Mouse (Mus musculus): ENCODE data around the gene Rasgrf2.

DNA sequence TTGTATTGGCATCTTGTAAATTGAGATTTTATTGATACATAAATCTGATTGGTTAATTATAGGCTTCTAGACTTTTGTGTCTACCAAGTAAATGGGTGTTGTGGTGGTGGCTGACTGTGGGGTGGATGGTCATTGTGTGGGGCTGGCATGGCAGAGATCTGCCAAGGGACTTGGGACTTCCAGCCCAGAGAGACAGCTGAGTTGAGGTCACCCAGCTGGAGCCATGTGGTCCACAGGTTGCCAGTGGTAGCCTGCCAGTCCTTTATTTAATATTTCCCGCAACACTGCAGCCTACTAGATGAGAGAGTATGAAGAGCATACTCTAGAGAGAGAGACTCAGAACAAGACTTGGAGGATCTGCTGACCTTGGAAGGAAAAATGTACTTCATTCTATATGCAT lies 150.0 kb downstream of the Rasgrf2 start:
- TF ChIP-seq CTCF (IDR thresholded peaks at IDR 0.05; ENCODE audit: borderline replicate concordance, control insufficient read depth, extremely low read depth, insufficient read depth, low read length, poor library complexity) (no peak), POLR2A (IDR thresholded peaks at IDR 0.05; ENCODE audit: control insufficient read depth, extremely low read depth, insufficient read depth, low read length, poor library complexity) (no peak)
